ENCODE assay signal across 8 mouse cellular contexts in the genomic region with DNA sequence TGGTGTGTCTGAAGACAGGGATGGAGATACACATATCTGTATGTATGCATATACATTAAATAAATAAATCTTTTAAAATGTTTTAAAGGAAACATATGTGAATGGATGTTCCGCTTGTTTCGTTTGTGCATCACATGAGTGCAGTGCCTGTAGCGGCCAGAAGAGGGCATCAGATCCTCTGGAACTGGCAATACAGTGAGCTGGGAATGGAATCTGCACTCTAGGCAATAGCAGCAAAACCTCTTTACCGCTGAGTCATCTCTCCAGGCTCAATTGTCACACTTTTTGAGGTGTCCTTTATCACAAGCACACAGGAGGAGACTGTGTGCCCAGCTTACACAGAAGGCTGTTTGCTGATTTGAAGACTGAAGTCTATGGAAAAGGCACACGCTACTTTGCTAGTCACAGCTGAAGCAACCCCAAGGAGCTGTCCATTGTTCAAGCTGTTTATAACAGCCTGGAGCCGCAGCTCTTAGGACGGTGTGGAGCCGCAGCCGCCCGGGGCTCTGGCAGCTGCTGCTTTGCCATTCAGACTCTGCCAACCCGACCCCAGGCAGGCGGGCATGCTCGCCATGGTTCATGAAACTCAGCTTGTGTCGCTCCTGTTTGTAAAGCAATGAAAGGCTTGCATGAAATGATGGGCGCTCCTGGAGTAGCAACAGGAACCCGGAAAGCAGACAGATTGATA. TPM values are rescaled to one million over a fixed set of nuclear protein-coding genes. Genes with fewer than 3 reads are reported as not detected.
DNase-seq lines count a peak whose midpoint lies in the region; ATAC-seq lines count a peak whose summit lies in the region.

No protein-coding gene starts in this region.

- no peak overlapping the region for H3K4me3 ChIP-seq in hindbrain, embryonic 11.5 days (ENCODE audit: low read depth, low read length)
- no peak overlapping the region for H3K4me3 ChIP-seq in hindbrain, embryonic 10.5 days
- H3K4me3 ChIP-seq in hindbrain, embryonic 14.5 days (replicated peaks; ENCODE audit: low read length), result no peak overlapping the region

- DNase-seq in hindbrain, embryonic 11.5 days (ENCODE audit: low spot score), result peak; percentile 33
- DNase-seq in hindbrain, embryonic 10.5 days (ENCODE audit: low spot score), result no peak
- DNase-seq in thymus, postnatal 4 days, result peak; percentile 63
- DNase-seq in thymus, postnatal 0 days (ENCODE audit: low spot score), result no peak
- DNase-seq in hindbrain, embryonic 14.5 days (ENCODE audit: low spot score), result peak; percentile 45
- DNase-seq in testis, postnatal 14 days (ENCODE audit: low spot score), result peak; percentile 50
- DNase-seq in MN1 (ENCODE audit: low spot score), result no peak
- no peak for DNase-seq in kidney, postnatal 10 days

- no peak overlapping the region for H3K27ac ChIP-seq in hindbrain, embryonic 11.5 days (ENCODE audit: low read depth, low read length)
- no peak overlapping the region for H3K27ac ChIP-seq in hindbrain, embryonic 10.5 days
- no peak overlapping the region for H3K27ac ChIP-seq in hindbrain, embryonic 14.5 days

- H3K27me3 ChIP-seq in hindbrain, embryonic 11.5 days (ENCODE audit: control insufficient read depth, insufficient read depth, low read length), result no peaks in the 10 kb centered on the region
- H3K27me3 ChIP-seq in hindbrain, embryonic 10.5 days (ENCODE audit: insufficient read depth, poor library complexity, severe bottlenecking), result peaks cover 9% of the 10 kb centered on the region; the same call in 1 of the 2 replicates
- no peaks in the 10 kb centered on the region for H3K27me3 ChIP-seq in hindbrain, embryonic 14.5 days (ENCODE audit: control insufficient read depth, insufficient read depth, low read length)

- no peak for ATAC-seq in hindbrain, embryonic 11.5 days (ENCODE audit: low FRiP score)
- ATAC-seq in hindbrain, embryonic 14.5 days (ENCODE audit: low FRiP score), result peak; percentile 81

- no peaks in the 10 kb centered on the region for H3K36me3 ChIP-seq in hindbrain, embryonic 11.5 days (ENCODE audit: control insufficient read depth, insufficient read depth, low read length)
- no peaks in the 10 kb centered on the region for H3K36me3 ChIP-seq in hindbrain, embryonic 10.5 days
- H3K36me3 ChIP-seq in hindbrain, embryonic 14.5 days (replicated peaks; ENCODE audit: control insufficient read depth, insufficient read depth), result no peaks in the 10 kb centered on the region

- H3K4me1 ChIP-seq in hindbrain, embryonic 11.5 days (replicated peaks; ENCODE audit: control insufficient read depth, insufficient read depth, low read length), result no peaks in the 10 kb centered on the region
- H3K4me1 ChIP-seq in hindbrain, embryonic 10.5 days (replicated peaks), result 0 out of 2 replicates have a peak, but pooled peaks cover 3% of the 10 kb centered on the region
- no peaks in the 10 kb centered on the region for H3K4me1 ChIP-seq in hindbrain, embryonic 14.5 days (replicated peaks; ENCODE audit: control insufficient read depth, insufficient read depth, low read length)

- H3K4me2 ChIP-seq in hindbrain, embryonic 11.5 days (replicated peaks; ENCODE audit: low read depth, low read length), result no peak overlapping the region
- no peak overlapping the region for H3K4me2 ChIP-seq in hindbrain, embryonic 14.5 days (replicated peaks)

- no peak overlapping the region for H3K9ac ChIP-seq in hindbrain, embryonic 11.5 days (ENCODE audit: low read depth, low read length)
- no peak overlapping the region for H3K9ac ChIP-seq in hindbrain, embryonic 14.5 days

- no peaks in the 10 kb centered on the region; the same call in 1 of the 2 replicates for H3K9me3 ChIP-seq in hindbrain, embryonic 11.5 days (ENCODE audit: control insufficient read depth, low read length)
- H3K9me3 ChIP-seq in hindbrain, embryonic 10.5 days, result peaks cover 3% of the 10 kb centered on the region; the same call in 1 of the 2 replicates
- H3K9me3 ChIP-seq in hindbrain, embryonic 14.5 days (ENCODE audit: control insufficient read depth, low read length), result no peaks in the 10 kb centered on the region

- 81% methylated on average over 16 of the region's 16 CpGs for WGBS in hindbrain, embryonic 11.5 days
- WGBS in hindbrain, embryonic 10.5 days, result 86% methylated on average over 16 of the region's 16 CpGs
- WGBS in hindbrain, embryonic 14.5 days, result 62% methylated on average over 16 of the region's 16 CpGs

RNA-seq across cellular contexts. Expression of a gene that starts 9.2 kb away (rescaled TPM):
- polyA plus RNA-seq in hindbrain, embryonic 11.5 days (2014; fragmentation: Nextera tagmentation; extraction: Ambion mirVana), result 106 TPM in 2 replicates
- polyA plus RNA-seq in hindbrain, embryonic 10.5 days (2016; fragmentation: Nextera tagmentation; extraction: Ambion mirVana), result 115 and 118 TPM in 2 replicates
- 150 and 156 TPM in 2 replicates for polyA plus RNA-seq in thymus, postnatal 0 days (2015; fragmentation: Nextera tagmentation; extraction: Ambion mirVana)
- polyA plus RNA-seq in hindbrain, embryonic 14.5 days (2014; fragmentation: Nextera tagmentation; extraction: Ambion mirVana), result 99.5 and 103 TPM in 2 replicates

RNA-seq across cellular contexts. Expression of a gene that starts 24.3 kb away (rescaled TPM):
- 26.1 and 27.0 TPM in 2 replicates for polyA plus RNA-seq in hindbrain, embryonic 11.5 days (2014; fragmentation: Nextera tagmentation; extraction: Ambion mirVana)
- 19.0 and 23.9 TPM in 2 replicates for polyA plus RNA-seq in hindbrain, embryonic 10.5 days (2016; fragmentation: Nextera tagmentation; extraction: Ambion mirVana)
- polyA plus RNA-seq in thymus, postnatal 0 days (2015; fragmentation: Nextera tagmentation; extraction: Ambion mirVana), result 28.4 and 31.3 TPM in 2 replicates
- polyA plus RNA-seq in hindbrain, embryonic 14.5 days (2014; fragmentation: Nextera tagmentation; extraction: Ambion mirVana), result 27.4 and 28.5 TPM in 2 replicates

Comparison
In these comparisons a context has a peak if more than half of its experiments do, and no peak if none do; other contexts are left out.
1. DNase-seq: peak in hindbrain, embryonic 11.5 days (single experiment), thymus, postnatal 4 days (single experiment), hindbrain, embryonic 14.5 days (single experiment) and testis, postnatal 14 days (single experiment); none in hindbrain, embryonic 10.5 days (single experiment), thymus, postnatal 0 days (single experiment), MN1 (single experiment) and kidney, postnatal 10 days (single experiment).